Comparison of ENCODE assay signal across 9 mouse cellular contexts in genomic region chr2:38711421-38711861, GRCm38 (mm10). TPM values are rescaled to one million over a fixed set of nuclear protein-coding genes. Genes with fewer than 3 reads are reported as not detected.
DNase-seq lines count a peak whose midpoint lies in the region; ATAC-seq lines count a peak whose summit lies in the region.
"Had no signal": no experiment of that assay in that cellular context is flagged by ENCODE, and none has a peak within 500 bp of the region (broad histone marks: within the 10 kb centered on the region; RNA-seq: fewer than 3 reads in every experiment).

No protein-coding gene starts in this region.

- DNase-seq in gastrocnemius, postnatal 10 days: peak; percentile 18
- DNase-seq in gastrocnemius, postnatal 14 days: no peak
- peak; percentile 54 for DNase-seq in embryo, embryonic 9.5 days (ENCODE audit: extremely low spot score)
- DNase-seq in gastrocnemius, postnatal 36 days: no peak
- no peak for DNase-seq in layer of hippocampus, adult 11-12 months (ENCODE audit: low spot score)
- no peak for DNase-seq in ovary, postnatal 36 days (ENCODE audit: low spot score)

- ATAC-seq in hindbrain, embryonic 16.5 days: no peak
- ATAC-seq in midbrain, embryonic 12.5 days (ENCODE audit: low FRiP score, low read depth): no peak; the same call in 1 of the 2 replicates

- no peaks in the 10 kb centered on the region for H3K36me3 ChIP-seq in hindbrain, embryonic 16.5 days (ENCODE audit: control insufficient read depth, insufficient read depth, low read length)
- no peaks in the 10 kb centered on the region for H3K36me3 ChIP-seq in midbrain, embryonic 12.5 days

- peaks cover 12% of the 10 kb centered on the region for H3K4me1 ChIP-seq in hindbrain, embryonic 16.5 days (ENCODE audit: control insufficient read depth, insufficient read depth, low read depth, low read length)
- H3K4me1 ChIP-seq in midbrain, embryonic 12.5 days: peaks cover 18% of the 10 kb centered on the region

- under 1% methylated on average over 34 of the region's 40 CpGs for WGBS in hindbrain, embryonic 16.5 days
- WGBS in midbrain, embryonic 12.5 days: 2% methylated on average over 39 of the region's 40 CpGs

- H3K27ac ChIP-seq in hindbrain, embryonic 16.5 days (ENCODE audit: low read depth, low read length): no peak overlapping the region
- no peak overlapping the region for H3K27ac ChIP-seq in midbrain, embryonic 12.5 days (replicated peaks)

- intact Hi-C loops in gastrocnemius, postnatal 14 days (cut with DNase I; ENCODE audit: low total_unique reads): no loop called here
- intact Hi-C loops in gastrocnemius, postnatal 36 days (cut with DNase I): no loop called here

- H3K9ac ChIP-seq in hindbrain, embryonic 16.5 days (ENCODE audit: low read depth, low read length): no peak overlapping the region
- no peak overlapping the region for H3K9ac ChIP-seq in midbrain, embryonic 12.5 days (replicated peaks)

- peaks cover 59% of the 10 kb centered on the region for H3K27me3 ChIP-seq in hindbrain, embryonic 16.5 days (replicated peaks; ENCODE audit: control insufficient read depth, insufficient read depth, low read length)
- peaks cover 96% of the 10 kb centered on the region for H3K27me3 ChIP-seq in midbrain, embryonic 12.5 days

- peak overlapping the region; percentile 30 for H3K4me3 ChIP-seq in hindbrain, embryonic 16.5 days (ENCODE audit: low read length)
- peak overlapping the region; percentile 36 for H3K4me3 ChIP-seq in midbrain, embryonic 12.5 days

- H3K4me2 ChIP-seq in hindbrain, embryonic 16.5 days (ENCODE audit: low read length): peak overlapping the region; percentile 52
- peak overlapping the region; percentile 54 for H3K4me2 ChIP-seq in midbrain, embryonic 12.5 days (replicated peaks)

- H3K9me3 ChIP-seq in hindbrain, embryonic 16.5 days (ENCODE audit: control insufficient read depth, low read length): no peaks in the 10 kb centered on the region
- H3K9me3 ChIP-seq in midbrain, embryonic 12.5 days: no peaks in the 10 kb centered on the region

RNA-seq across cellular contexts. Expression of gene Nr5a1, which starts 2.9 kb away (rescaled TPM):
- not detected for total RNA-seq in gastrocnemius, postnatal 10 days (2021)
- total RNA-seq in gastrocnemius, postnatal 14 days (2021): not detected
- 0.16 TPM in 1 of 2 replicates, not detected in the other for polyA plus RNA-seq in hindbrain, embryonic 16.5 days (2015; fragmentation: Nextera tagmentation; extraction: Ambion mirVana)
- polyA plus RNA-seq in midbrain, embryonic 12.5 days (2016; fragmentation: Nextera tagmentation; extraction: Ambion mirVana): 0.29 and 0.39 TPM in 2 replicates
- not detected for total RNA-seq in gastrocnemius, postnatal 36 days (2021)
- total RNA-seq: layer of hippocampus, postnatal 10 days had no signal

Comparison
In these comparisons a context has a peak if more than half of its experiments do, and no peak if none do; other contexts are left out.
1. DNase-seq: peak in gastrocnemius, postnatal 10 days (single experiment) and embryo, embryonic 9.5 days (single experiment); none in gastrocnemius, postnatal 14 days (single experiment), gastrocnemius, postnatal 36 days (0 of 2), layer of hippocampus, adult 11-12 months (single experiment) and ovary, postnatal 36 days (single experiment).